Mouse (Mus musculus): ENCODE data around the gene Nupl1. TPM values are rescaled to one million over a fixed set of nuclear protein-coding genes. Genes with fewer than 3 reads are reported as not detected.

Nupl1 gene
- total RNA-seq, 1 experiment: not detected

DNA sequence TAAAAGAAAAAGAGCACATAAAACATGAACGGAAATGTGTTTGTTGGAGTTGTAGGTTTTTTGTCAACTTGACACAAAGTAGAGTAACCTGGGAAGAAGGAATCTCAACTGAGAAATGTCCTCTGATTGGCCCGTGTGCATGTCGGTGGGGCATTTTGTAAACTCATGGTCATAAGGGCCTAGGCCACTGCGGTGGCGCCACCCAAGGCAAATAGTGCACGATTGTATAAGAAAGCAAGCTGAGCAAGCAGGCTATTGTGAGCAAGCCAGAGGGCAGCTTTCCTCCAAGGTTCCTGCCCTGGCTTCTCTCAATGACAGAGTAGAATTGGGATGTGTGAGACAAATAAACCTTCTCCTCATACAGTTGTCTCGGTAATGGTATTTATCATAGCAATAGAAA, 42.1 kb downstream of the Nupl1 start:
- Histone ChIP-seq H3K36me3 (ENCODE audit: control insufficient read depth, insufficient read depth, low read length, poor library complexity, severe bottlenecking) (no peaks in the 10 kb centered on the region), H3K4me1 (ENCODE audit: control insufficient read depth in 2 of 2, insufficient read depth in 2 of 2, low read length in 2 of 2, poor library complexity in 1 of 2) (no peaks in the 10 kb centered on the region), H3K4me3 (ENCODE audit: insufficient read depth in 1 of 2, low read depth in 1 of 2, low read length in 2 of 2, poor library complexity in 1 of 2, severe bottlenecking in 1 of 2) (no peak overlapping the region), H3K9ac (ENCODE audit: insufficient read depth, low read depth, low read length, poor library complexity, severe bottlenecking) (no peak overlapping the region), H3K9me3 (ENCODE audit: control insufficient read depth, insufficient read depth, low read depth, low read length) (no peaks in the 10 kb centered on the region), H3K27ac (ENCODE audit: insufficient read depth, low read depth, low read length, poor library complexity, severe bottlenecking) (no peak overlapping the region)
- DNase-seq (ENCODE audit: low read depth, low spot score): no peak
- TF ChIP-seq HCFC1 (IDR thresholded peaks at IDR 0.05; ENCODE audit: borderline replicate concordance, insufficient read depth, low read length) (no peak), CHD2 (IDR thresholded peaks at IDR 0.05; ENCODE audit: low read depth, low read length) (no peak), ZC3H11A (IDR thresholded peaks at IDR 0.05; ENCODE audit: borderline replicate concordance, low read depth, low read length) (no peak), MAFK (IDR thresholded peaks at IDR 0.05; ENCODE audit: insufficient read depth, low read depth, low read length) (no peak), ZNF384 (IDR thresholded peaks at IDR 0.05; ENCODE audit: low read depth, low read length) (no peak)
- in situ Hi-C loops (cut with MboI; ENCODE audit: low sequenced_read_pairs in 2 of 2, unreplicated experiment in 2 of 2): no loop called here

DNA sequence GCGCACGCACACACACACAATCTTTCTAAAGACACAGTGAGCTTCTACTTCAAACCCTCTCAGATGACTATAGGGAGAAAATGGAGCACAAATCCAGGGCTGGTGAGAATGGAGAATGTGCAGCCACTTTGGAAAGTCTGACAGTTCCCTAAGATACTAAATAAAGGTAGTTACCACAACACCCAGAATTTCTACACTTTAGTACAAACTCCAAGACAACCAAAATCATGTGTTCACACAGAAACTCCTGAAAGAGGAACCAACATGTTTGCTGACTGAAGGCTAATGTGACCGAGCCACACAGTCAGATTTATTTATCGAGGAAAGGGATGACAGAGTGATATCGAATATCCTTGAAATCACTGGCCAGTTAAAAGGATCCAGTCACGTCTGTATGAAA, 46.2 kb downstream of the Nupl1 start:
- Histone ChIP-seq H3K36me3 (ENCODE audit: control insufficient read depth, insufficient read depth, low read length, poor library complexity, severe bottlenecking) (no peaks in the 10 kb centered on the region), H3K4me3 (ENCODE audit: insufficient read depth in 1 of 2, low read depth in 1 of 2, low read length in 2 of 2, poor library complexity in 1 of 2, severe bottlenecking in 1 of 2) (no peak overlapping the region), H3K27ac (ENCODE audit: insufficient read depth, low read depth, low read length, poor library complexity, severe bottlenecking) (no peak overlapping the region), H3K9ac (ENCODE audit: insufficient read depth, low read depth, low read length, poor library complexity, severe bottlenecking) (no peak overlapping the region), H3K4me1 (ENCODE audit: control insufficient read depth in 2 of 2, insufficient read depth in 2 of 2, low read length in 2 of 2, poor library complexity in 1 of 2) (no peaks in the 10 kb centered on the region), H3K9me3 (ENCODE audit: control insufficient read depth, insufficient read depth, low read depth, low read length) (no peaks in the 10 kb centered on the region)
- DNase-seq (ENCODE audit: low read depth, low spot score): no peak
- TF ChIP-seq MAFK (IDR thresholded peaks at IDR 0.05; ENCODE audit: insufficient read depth, low read depth, low read length) (no peak), HCFC1 (IDR thresholded peaks at IDR 0.05; ENCODE audit: borderline replicate concordance, insufficient read depth, low read length) (no peak), CHD2 (IDR thresholded peaks at IDR 0.05; ENCODE audit: low read depth, low read length) (no peak), ZC3H11A (IDR thresholded peaks at IDR 0.05; ENCODE audit: borderline replicate concordance, low read depth, low read length) (no peak), ZNF384 (IDR thresholded peaks at IDR 0.05; ENCODE audit: low read depth, low read length) (no peak)
- in situ Hi-C loops (cut with MboI; ENCODE audit: low sequenced_read_pairs in 2 of 2, unreplicated experiment in 2 of 2): no loop called here

DNA sequence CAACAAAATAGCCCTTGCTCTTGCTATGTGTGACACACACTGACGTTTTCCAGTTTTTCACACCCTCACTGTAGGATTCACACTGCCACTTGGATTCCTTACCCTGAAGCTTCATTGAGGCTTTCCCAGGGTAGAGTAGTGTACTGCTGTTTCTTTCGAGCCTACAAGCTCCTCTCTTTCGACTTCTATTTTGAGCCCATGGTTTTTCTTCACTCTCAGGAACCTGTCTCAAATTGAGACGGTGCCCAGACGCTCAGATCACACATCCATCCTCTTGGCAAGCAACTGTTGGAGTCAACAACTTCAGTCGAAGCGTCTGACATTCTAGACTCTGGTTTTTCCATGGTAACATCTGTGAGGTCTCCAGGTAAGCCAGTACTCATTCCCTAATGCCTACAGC, 54.3 kb downstream of the Nupl1 start, which contains the start of gene Atp8a2:
Atp8a2 (minus strand) TSS at position 296 of the 400 bp plus-strand sequence.
- TF ChIP-seq MAFK (IDR thresholded peaks at IDR 0.05; ENCODE audit: insufficient read depth, low read depth, low read length) (no peak), ZC3H11A (IDR thresholded peaks at IDR 0.05; ENCODE audit: borderline replicate concordance, low read depth, low read length) (no peak), ZNF384 (IDR thresholded peaks at IDR 0.05; ENCODE audit: low read depth, low read length) (no peak), CHD2 (IDR thresholded peaks at IDR 0.05; ENCODE audit: low read depth, low read length) (no peak), HCFC1 (IDR thresholded peaks at IDR 0.05; ENCODE audit: borderline replicate concordance, insufficient read depth, low read length) (no peak)
- DNase-seq (ENCODE audit: low read depth, low spot score): no peak
- in situ Hi-C loops (cut with MboI; ENCODE audit: low sequenced_read_pairs in 2 of 2, unreplicated experiment in 2 of 2): no loop called here
- Histone ChIP-seq H3K4me3 (ENCODE audit: insufficient read depth in 1 of 2, low read depth in 1 of 2, low read length in 2 of 2, poor library complexity in 1 of 2, severe bottlenecking in 1 of 2) (no peak within 1 kb of the TSS), H3K9ac (ENCODE audit: insufficient read depth, low read depth, low read length, poor library complexity, severe bottlenecking) (no peak within 1 kb of the TSS), H3K36me3 (ENCODE audit: control insufficient read depth, insufficient read depth, low read length, poor library complexity, severe bottlenecking) (no peaks in the 10 kb centered on the region), H3K9me3 (ENCODE audit: control insufficient read depth, insufficient read depth, low read depth, low read length) (no peaks in the 10 kb centered on the region), H3K27ac (ENCODE audit: insufficient read depth, low read depth, low read length, poor library complexity, severe bottlenecking) (no peak within 1 kb of the TSS), H3K4me1 (ENCODE audit: control insufficient read depth in 2 of 2, insufficient read depth in 2 of 2, low read length in 2 of 2, poor library complexity in 1 of 2) (no peaks in the 10 kb centered on the region)

DNA sequence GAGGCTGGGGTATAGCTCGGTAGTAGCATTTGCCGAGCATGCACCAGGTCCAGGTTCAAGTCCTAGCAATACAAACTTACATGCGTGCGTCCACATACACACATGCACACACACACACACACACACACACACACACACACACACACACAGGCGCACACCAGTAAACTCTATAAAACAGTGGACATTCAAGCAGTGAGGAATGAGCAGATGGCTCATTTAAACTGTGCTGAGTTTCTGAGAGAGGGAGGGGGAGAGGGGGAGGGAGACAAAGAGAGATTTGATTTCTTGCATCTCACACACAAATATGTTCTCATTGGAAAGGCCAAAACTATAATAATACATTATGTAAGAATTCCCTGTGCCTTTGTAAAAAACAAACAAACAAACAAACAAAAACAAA, 55.2 kb downstream of the Nupl1 start:
- DNase-seq (ENCODE audit: low read depth, low spot score): no peak
- H3K9ac ChIP-seq (ENCODE audit: insufficient read depth, low read depth, low read length, poor library complexity, severe bottlenecking): no peak overlapping the region
- in situ Hi-C loops (cut with MboI; ENCODE audit: low sequenced_read_pairs in 2 of 2, unreplicated experiment in 2 of 2): no loop called here
- no peaks in the 10 kb centered on the region for H3K36me3 ChIP-seq (ENCODE audit: control insufficient read depth, insufficient read depth, low read length, poor library complexity, severe bottlenecking)
- H3K4me3 ChIP-seq (ENCODE audit: insufficient read depth in 1 of 2, low read depth in 1 of 2, low read length in 2 of 2, poor library complexity in 1 of 2, severe bottlenecking in 1 of 2): no peak overlapping the region
- no peak for TF ChIP-seq HCFC1 (IDR thresholded peaks at IDR 0.05; ENCODE audit: borderline replicate concordance, insufficient read depth, low read length)
- TF ChIP-seq ZC3H11A (IDR thresholded peaks at IDR 0.05; ENCODE audit: borderline replicate concordance, low read depth, low read length): no peak
- TF ChIP-seq ZNF384 (IDR thresholded peaks at IDR 0.05; ENCODE audit: low read depth, low read length): no peak
- no peak for TF ChIP-seq MAFK (IDR thresholded peaks at IDR 0.05; ENCODE audit: insufficient read depth, low read depth, low read length)
- TF ChIP-seq CHD2 (IDR thresholded peaks at IDR 0.05; ENCODE audit: low read depth, low read length): no peak
- no peaks in the 10 kb centered on the region for H3K4me1 ChIP-seq (ENCODE audit: control insufficient read depth in 2 of 2, insufficient read depth in 2 of 2, low read length in 2 of 2, poor library complexity in 1 of 2)
- H3K27ac ChIP-seq (ENCODE audit: insufficient read depth, low read depth, low read length, poor library complexity, severe bottlenecking): no peak overlapping the region
- no peaks in the 10 kb centered on the region for H3K9me3 ChIP-seq (ENCODE audit: control insufficient read depth, insufficient read depth, low read depth, low read length)

DNA sequence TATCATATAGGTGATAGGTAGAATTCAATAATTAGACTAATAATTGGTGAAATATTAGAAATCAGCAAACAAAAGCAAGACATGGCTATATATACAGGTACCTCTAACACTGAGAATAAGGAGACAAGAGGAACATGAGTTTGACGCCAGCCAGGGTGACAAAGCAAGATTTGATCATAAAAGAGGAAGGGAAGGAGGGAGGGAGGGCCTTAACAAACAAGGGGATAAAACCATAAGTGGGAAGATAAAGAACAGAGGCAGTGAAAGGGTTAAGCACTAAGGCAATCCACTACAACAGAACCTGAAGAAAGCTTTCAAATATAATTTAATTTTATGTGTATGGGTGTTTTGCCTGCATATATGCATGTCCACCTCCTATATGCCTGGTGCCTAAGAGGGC, 56.6 kb downstream of the Nupl1 start:
- no peaks in the 10 kb centered on the region for H3K9me3 ChIP-seq (ENCODE audit: control insufficient read depth, insufficient read depth, low read depth, low read length)
- in situ Hi-C loops (cut with MboI; ENCODE audit: low sequenced_read_pairs in 2 of 2, unreplicated experiment in 2 of 2): no loop called here
- H3K36me3 ChIP-seq (ENCODE audit: control insufficient read depth, insufficient read depth, low read length, poor library complexity, severe bottlenecking): no peaks in the 10 kb centered on the region
- no peak overlapping the region for H3K27ac ChIP-seq (ENCODE audit: insufficient read depth, low read depth, low read length, poor library complexity, severe bottlenecking)
- no peak for TF ChIP-seq ZC3H11A (IDR thresholded peaks at IDR 0.05; ENCODE audit: borderline replicate concordance, low read depth, low read length)
- no peak for TF ChIP-seq HCFC1 (IDR thresholded peaks at IDR 0.05; ENCODE audit: borderline replicate concordance, insufficient read depth, low read length)
- no peak for TF ChIP-seq CHD2 (IDR thresholded peaks at IDR 0.05; ENCODE audit: low read depth, low read length)
- TF ChIP-seq ZNF384 (IDR thresholded peaks at IDR 0.05; ENCODE audit: low read depth, low read length): no peak
- TF ChIP-seq MAFK (IDR thresholded peaks at IDR 0.05; ENCODE audit: insufficient read depth, low read depth, low read length): no peak
- H3K4me3 ChIP-seq (ENCODE audit: insufficient read depth in 1 of 2, low read depth in 1 of 2, low read length in 2 of 2, poor library complexity in 1 of 2, severe bottlenecking in 1 of 2): no peak overlapping the region
- no peak for DNase-seq (ENCODE audit: low read depth, low spot score)
- no peak overlapping the region for H3K9ac ChIP-seq (ENCODE audit: insufficient read depth, low read depth, low read length, poor library complexity, severe bottlenecking)
- H3K4me1 ChIP-seq (ENCODE audit: control insufficient read depth in 2 of 2, insufficient read depth in 2 of 2, low read length in 2 of 2, poor library complexity in 1 of 2): no peaks in the 10 kb centered on the region
